Mouse (Mus musculus) mouse embryonic stem cell (cell line): ENCODE measurements around the gene 2410137M14Rik.

Experiments
- in situ Hi-C, 2 experiments: fragments of 300-500 bp; cut with MboI; formaldehyde crosslinking; loops; 1 replicate in 1 of 2; 3 replicates in 1 of 2; pipeline ENCODE4 v1.14.3; 2019 to 2020; ENCODE audit warnings: low sequenced_read_pairs in 2 of 2, low pct_unique_long_range_greater_than_20kb in 1 of 2, mixed read lengths in 1 of 2; ENCODE audit not compliant: unreplicated experiment in 1 of 2

Gene 2410137M14Rik

DNA sequence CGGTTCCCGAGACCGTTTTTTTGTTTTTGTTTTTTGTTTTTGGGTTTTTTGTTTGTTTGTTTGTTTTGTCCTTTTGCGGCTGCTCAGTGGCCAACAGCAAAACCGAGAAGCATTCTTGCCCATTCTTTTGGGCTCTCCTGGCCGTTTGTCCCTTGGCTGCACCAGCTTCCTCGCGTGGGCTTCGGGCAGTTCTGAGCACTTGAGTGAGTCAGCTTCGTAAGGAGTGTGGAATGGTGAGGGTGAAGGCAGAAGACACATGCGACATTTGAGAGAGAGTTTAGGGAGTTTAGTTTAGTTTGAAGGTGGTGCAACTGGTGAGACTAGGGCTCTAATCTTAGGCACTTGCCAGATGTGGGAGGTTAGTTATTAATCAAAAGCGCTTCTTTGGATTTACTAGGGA lies 22.2 kb downstream of the 2410137M14Rik start:
- in situ Hi-C loops = no loop called here

GRCm38 (mm10) chr17:36957999-36958743 lies 22.9 kb downstream of the 2410137M14Rik start, which contains the start of the genes Znrd1 and Znrd1as:
Gene Znrd1, minus strand, starts transcription at chr17:36958559.
Gene Znrd1as, plus strand, starts transcription at chr17:36958592.
- in situ Hi-C loops = no loop called here

DNA sequence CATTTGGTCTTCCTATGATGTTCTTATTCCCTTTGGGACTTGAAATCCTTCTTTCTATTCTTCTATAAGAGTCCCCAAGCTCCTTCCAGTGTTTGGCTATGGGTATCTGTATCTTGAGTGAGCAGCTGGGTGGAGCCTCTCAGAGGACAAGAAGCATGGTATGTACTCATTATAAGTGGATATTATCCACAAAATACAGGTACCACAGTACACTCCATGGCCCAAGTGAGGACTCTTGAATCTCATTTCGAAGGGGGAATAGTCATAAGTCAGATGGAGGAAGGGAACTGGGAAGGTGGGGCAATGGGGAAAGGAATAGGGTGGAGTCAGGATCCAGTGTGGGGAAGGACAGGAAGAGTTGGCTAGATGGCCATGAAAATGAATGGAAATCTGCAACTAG lies 28.0 kb downstream of the 2410137M14Rik start:
- in situ Hi-C loops = no loop called here

DNA sequence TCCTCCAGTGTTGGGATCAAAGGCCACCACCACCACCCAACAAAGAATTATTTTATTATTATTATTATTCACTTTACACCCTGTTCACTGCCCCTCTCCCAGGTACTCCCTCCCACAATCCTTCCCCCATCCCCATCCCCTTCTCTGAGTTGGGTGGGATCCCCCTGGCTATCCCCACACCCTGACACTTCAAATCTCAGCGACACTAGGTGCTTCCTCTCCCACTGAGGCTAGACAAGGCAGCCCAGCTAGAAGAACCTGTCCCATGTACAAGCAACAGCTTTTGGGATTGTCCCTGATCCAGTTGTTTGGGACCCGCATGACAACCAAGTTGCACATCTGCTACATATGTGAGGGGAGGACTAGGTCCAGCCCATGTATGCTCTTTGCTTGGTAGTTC lies 28.4 kb downstream of the 2410137M14Rik start:
- in situ Hi-C loops = no loop called here

GRCm38 (mm10) chr17:36950981-36951947 lies 29.8 kb downstream of the 2410137M14Rik start, which contains the start of gene Ppp1r11:
Gene Ppp1r11, minus strand, starts transcription at chr17:36951741.
- in situ Hi-C loops = no loop called here

DNA sequence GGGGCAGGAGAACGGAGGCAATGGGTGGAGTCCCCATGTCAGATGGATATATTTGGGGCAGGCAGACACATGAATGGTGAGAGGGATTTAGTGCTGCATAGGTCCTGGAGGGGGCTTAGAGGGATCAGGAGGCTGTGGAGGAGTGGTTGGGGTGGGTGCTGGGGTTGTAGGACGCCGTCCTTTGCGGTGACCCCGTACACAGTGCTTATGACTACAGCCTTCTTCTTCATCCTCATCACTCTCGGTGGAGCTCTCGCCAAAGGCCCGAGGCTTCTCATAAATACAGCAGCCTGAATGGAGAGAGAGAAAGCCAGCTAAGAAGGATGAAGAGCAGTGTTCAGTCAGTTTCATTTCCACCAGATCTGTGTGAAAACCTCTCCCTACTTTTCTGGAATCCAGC lies 31.8 kb downstream of the 2410137M14Rik start:
- in situ Hi-C loops = no loop called here

- in situ Hi-C loops = no loop called here
These were observed 32.8 kb downstream of the 2410137M14Rik start for GRCm38 (mm10) chr17:36948286-36948685.

GRCm38 (mm10) chr17:36947051-36947819 lies 33.8 kb downstream of the 2410137M14Rik start:
- in situ Hi-C loops = no loop called here

GRCm38 (mm10) chr17:36944121-36944775 lies 36.8 kb downstream of the 2410137M14Rik start:
- in situ Hi-C loops = no loop called here

- in situ Hi-C loops = no loop called here
These were observed 37.3 kb downstream of the 2410137M14Rik start for GRCm38 (mm10) chr17:36943691-36944090.

GRCm38 (mm10) chr17:36942791-36943471 lies 38.1 kb downstream of the 2410137M14Rik start, which contains the start of gene Rnf39:
Gene Rnf39, plus strand, starts transcription at chr17:36942918.
- in situ Hi-C loops = no loop called here

- in situ Hi-C loops = no loop called here
These were observed 38.6 kb downstream of the 2410137M14Rik start for GRCm38 (mm10) chr17:36942391-36942790.

GRCm38 (mm10) chr17:36938056-36938455 lies 43.0 kb downstream of the 2410137M14Rik start:
- in situ Hi-C loops = no loop called here

- in situ Hi-C loops = no loop called here
These were observed 49.2 kb downstream of the 2410137M14Rik start for GRCm38 (mm10) chr17:36931806-36932205.

DNA sequence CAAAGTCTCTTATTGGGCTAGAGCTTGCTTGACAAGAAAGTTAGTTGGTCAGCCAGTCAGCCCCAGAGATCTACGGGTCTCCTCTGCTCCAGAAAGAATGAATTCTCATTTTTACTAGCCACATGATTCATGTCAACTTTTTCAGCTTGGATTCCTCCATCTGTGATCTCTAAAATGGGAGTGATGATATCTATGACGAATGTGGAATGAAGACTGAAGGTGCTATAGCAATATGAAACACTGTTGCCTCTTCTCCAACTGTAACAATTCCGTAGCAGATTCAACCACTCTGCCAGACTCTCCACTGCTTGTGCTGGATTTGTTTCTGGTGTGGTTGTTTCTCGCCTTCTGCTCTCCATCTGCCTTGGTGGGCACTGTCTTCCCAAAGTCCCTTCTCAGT lies 49.9 kb downstream of the 2410137M14Rik start:
- in situ Hi-C loops = no loop called here

DNA sequence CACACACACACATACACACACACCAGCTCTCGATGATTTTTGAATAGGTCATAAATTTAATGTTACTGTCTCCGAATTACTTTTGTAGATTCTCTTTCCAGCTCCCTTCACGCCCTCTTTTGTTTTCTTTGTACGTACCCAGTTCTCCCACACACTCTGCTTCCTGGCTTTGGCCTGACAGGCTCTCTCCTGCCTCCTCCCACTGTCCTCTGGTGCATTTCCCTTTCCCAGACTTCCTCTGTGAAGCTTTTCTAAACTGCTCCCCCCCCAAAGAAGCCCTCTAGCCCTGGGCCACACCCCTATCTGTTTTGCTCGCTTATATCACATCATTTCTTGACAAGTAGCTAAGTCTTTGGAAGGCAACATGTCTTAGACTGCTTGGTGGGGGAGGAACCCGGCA lies 50.8 kb downstream of the 2410137M14Rik start:
- in situ Hi-C loops = no loop called here

- in situ Hi-C loops = no loop called here
These were observed 51.7 kb downstream of the 2410137M14Rik start for GRCm38 (mm10) chr17:36929236-36929932.
